Mouse (Mus musculus): Measurements from ENCODE around the gene Crhr1. TPM values are rescaled to one million over a fixed set of nuclear protein-coding genes. Genes with fewer than 3 reads are reported as not detected.
"Not testable (repeated sequence)": the region's sequence is repeated elsewhere in the genome, so short reads cannot be mapped to it uniquely, and the experiment has no call there.

The Crhr1 gene
- total RNA-seq, 4 experiments from 2014 or later = not detected

GRCm38 (mm10) chr11:104190008-104190407, 57.4 kb downstream of the Crhr1 start:
- DNase-seq (ENCODE audit: low spot score in 2 of 2) = no peak

- no peak for DNase-seq (ENCODE audit: low spot score in 2 of 2)
Measured at GRCm38 (mm10) chr11:104195382-104195781, 62.7 kb downstream of the Crhr1 start.

- DNase-seq (ENCODE audit: low spot score in 2 of 2) = peak; percentile 52 to 55
Measured at GRCm38 (mm10) chr11:104195791-104196190, 63.1 kb downstream of the Crhr1 start.

- DNase-seq (ENCODE audit: low spot score in 2 of 2) = no peak
Measured at GRCm38 (mm10) chr11:104197861-104198260, 65.2 kb downstream of the Crhr1 start.

- no peak for DNase-seq (ENCODE audit: low spot score in 2 of 2)
Measured at GRCm38 (mm10) chr11:104203271-104203670, 70.6 kb downstream of the Crhr1 start.

- DNase-seq (ENCODE audit: low spot score in 2 of 2) = no peak
Measured at GRCm38 (mm10) chr11:104206573-104206972, 73.9 kb downstream of the Crhr1 start.

GRCm38 (mm10) chr11:104209041-104209440, 76.4 kb downstream of the Crhr1 start:
- no peak for DNase-seq (ENCODE audit: low spot score in 2 of 2)

GRCm38 (mm10) chr11:104211251-104211650, 78.6 kb downstream of the Crhr1 start:
- no peak for DNase-seq (ENCODE audit: low spot score in 2 of 2)

- DNase-seq (ENCODE audit: low spot score in 2 of 2) = not testable (repeated sequence)
Measured at GRCm38 (mm10) chr11:104214128-104214527, 81.5 kb downstream of the Crhr1 start.

GRCm38 (mm10) chr11:104218075-104218474, 85.4 kb downstream of the Crhr1 start:
- DNase-seq (ENCODE audit: low spot score in 2 of 2) = no peak

GRCm38 (mm10) chr11:104220291-104220690, 87.6 kb downstream of the Crhr1 start:
- no peak for DNase-seq (ENCODE audit: low spot score in 2 of 2)

GRCm38 (mm10) chr11:104221751-104222150, 89.1 kb downstream of the Crhr1 start:
- DNase-seq (ENCODE audit: low spot score in 2 of 2) = no peak

- DNase-seq (ENCODE audit: low spot score in 2 of 2) = no peak
Measured at GRCm38 (mm10) chr11:104223301-104223700, 90.6 kb downstream of the Crhr1 start.

Other genes starting within 250 kb of the Crhr1 start
- 10 to 100 TPM; 16.2 to 24.2 (median 18.6) TPM for gene Nsf, start 178.8 kb upstream of the Crhr1 start, total RNA-seq (2022)
- gene Arf2, start 166.1 kb upstream of the Crhr1 start, total RNA-seq (2022) = 10 to 100 TPM; 14.3 to 22.0 (median 16.8) TPM
- gene Sppl2c, start 53.5 kb downstream of the Crhr1 start, total RNA-seq (2022) = not detected
- gene Mapt, start 98.5 kb downstream of the Crhr1 start, total RNA-seq (2022) = 10 to 100 TPM; 70.3 to 90.9 (median 79.7) TPM

Measured in gastrocnemius, adult 8-10 months (tissue).